Comparison of ENCODE assay signal across 23 mouse cellular contexts in genomic region chr12:104747252-104747651, GRCm38 (mm10). TPM values are rescaled to one million over a fixed set of nuclear protein-coding genes. Genes with fewer than 3 reads are reported as not detected.
A peak's percentile ranks its signal among the peaks of the same experiment; 100 is the strongest.
DNase-seq lines count a peak whose midpoint lies in the region; ATAC-seq and TF ChIP-seq lines count a peak whose summit lies in the region.
"Had no signal": no experiment of that assay in that cellular context is flagged by ENCODE, and none has a peak within 500 bp of the region (broad histone marks: within the 10 kb centered on the region; RNA-seq: fewer than 3 reads in every experiment).

No protein-coding gene starts in this region.

- H3K36me3 ChIP-seq in heart, embryonic 13.5 days: peaks cover 12% of the 10 kb centered on the region; the same call in 1 of the 2 replicates
- 0 out of 2 replicates have a peak, but pooled peaks cover 2% of the 10 kb centered on the region for H3K36me3 ChIP-seq in heart, embryonic 11.5 days (ENCODE audit: control insufficient read depth, insufficient read depth, low read length)
- no peaks in the 10 kb centered on the region for H3K36me3 ChIP-seq in liver, adult 2 months (ENCODE audit: control insufficient read depth, insufficient read depth, low read length)
- H3K36me3 ChIP-seq in liver, postnatal 0 days (replicated peaks; ENCODE audit: insufficient read depth, low read length): no peaks in the 10 kb centered on the region

- H3K79me2 ChIP-seq in liver, adult 2 months (ENCODE audit: control insufficient read depth, insufficient read depth, low read length): peaks cover 52% of the 10 kb centered on the region

- no peak overlapping the region for H3K9ac ChIP-seq in heart, embryonic 13.5 days
- H3K9ac ChIP-seq in heart, embryonic 11.5 days (ENCODE audit: low read depth, low read length): no peak overlapping the region
- no peak overlapping the region for H3K9ac ChIP-seq in liver, adult 2 months (ENCODE audit: low read depth, low read length)
- no peak overlapping the region for H3K9ac ChIP-seq in liver, postnatal 0 days (replicated peaks)

- H3K27ac ChIP-seq in heart, embryonic 13.5 days (replicated peaks): 0 out of 2 replicates have a peak overlapping the region, but pooled peaks have one; percentile 6
- H3K27ac ChIP-seq in heart, embryonic 11.5 days (ENCODE audit: low read depth, low read length): no peak overlapping the region
- H3K27ac ChIP-seq in liver, adult 2 months (replicated peaks; ENCODE audit: insufficient read depth, low read depth, low read length): peak overlapping the region; percentile 2
- no peak overlapping the region for H3K27ac ChIP-seq in liver, postnatal 0 days (ENCODE audit: low read depth)

- no peak for TF ChIP-seq EP300 in liver, postnatal 0 days (IDR thresholded peaks at IDR 0.05; ENCODE audit: low read depth)

- WGBS in heart, embryonic 13.5 days: 83% methylated on average over 5 of the region's 5 CpGs
- WGBS in heart, embryonic 11.5 days (ENCODE audit: insufficient replicate concordance): 84% methylated on average over 5 of the region's 5 CpGs
- 73% methylated on average over 5 of the region's 5 CpGs for WGBS in liver, adult 2 months
- WGBS in liver, postnatal 0 days (ENCODE audit: insufficient replicate concordance): 72% methylated on average over 5 of the region's 5 CpGs

- no peak for TF ChIP-seq CTCF in liver, adult 2 months (IDR thresholded peaks at IDR 0.05; ENCODE audit: low read depth, low read length)
- no peak for TF ChIP-seq CTCF in liver, postnatal 0 days (IDR thresholded peaks at IDR 0.05; ENCODE audit: low read depth)

- H3K9me3 ChIP-seq in heart, embryonic 13.5 days: no peaks in the 10 kb centered on the region
- no peaks in the 10 kb centered on the region for H3K9me3 ChIP-seq in heart, embryonic 11.5 days (replicated peaks; ENCODE audit: control insufficient read depth, low read length)
- H3K9me3 ChIP-seq in liver, postnatal 0 days (ENCODE audit: low read length): no peaks in the 10 kb centered on the region
- H3K9me3 ChIP-seq: G1E had no signal

- TF ChIP-seq POLR2A in liver, adult 2 months (IDR thresholded peaks at IDR 0.05; ENCODE audit: extremely low read depth, insufficient read depth, low read length): no peak

- DNase-seq in adrenal gland, adult (ENCODE audit: inconsistent age in 2 of 2, low spot score in 1 of 2): peak; percentile 15 to 59
- DNase-seq in adrenal gland, postnatal 4 days (ENCODE audit: low spot score in 2 of 2): no peak
- peak; percentile 75 for DNase-seq in heart, adult 11 months
- no peak for DNase-seq in heart, adult 8-10 months (ENCODE audit: low spot score)
- DNase-seq in liver, adult 2 months (ENCODE audit: extremely low read depth, low read depth, low spot score): no peak
- no peak for DNase-seq in liver, postnatal 0 days
- DNase-seq: adrenal gland, adult 8-10 months; adrenal gland, postnatal 10 days; adrenal gland, postnatal 14 days; adrenal gland, postnatal 25 days; adrenal gland, postnatal 36 days; B cell, adult 2 months; cerebellum, adult 11 months; cerebellum, adult 11-12 months; cerebellum, adult 18-20 months; cerebellum, adult 2 months had no signal

- ATAC-seq in heart, embryonic 13.5 days (ENCODE audit: extremely low read depth, insufficient number of reproducible peaks, low FRiP score, low TSS enrichment): no peak
- no peak for ATAC-seq in heart, embryonic 11.5 days (replicated peaks; ENCODE audit: insufficient number of reproducible peaks, low FRiP score, low TSS enrichment)
- no peak for ATAC-seq in liver, postnatal 0 days
- ATAC-seq: activated CD4-positive, CD25-positive, alpha-beta regulatory T cell, adult 4 months; CD4-positive, CD25-positive, alpha-beta regulatory T cell, adult 4 months; Patski had no signal

- peaks cover 72% of the 10 kb centered on the region for H3K4me1 ChIP-seq in heart, embryonic 13.5 days
- peaks cover 32% of the 10 kb centered on the region for H3K4me1 ChIP-seq in heart, embryonic 11.5 days (ENCODE audit: control insufficient read depth, insufficient read depth, low read length)
- peaks cover 28% of the 10 kb centered on the region for H3K4me1 ChIP-seq in liver, adult 2 months (ENCODE audit: control insufficient read depth, insufficient read depth, low read length)
- peaks cover 38% of the 10 kb centered on the region for H3K4me1 ChIP-seq in liver, postnatal 0 days (ENCODE audit: insufficient read depth)

- no peaks in the 10 kb centered on the region for H3K27me3 ChIP-seq in heart, embryonic 13.5 days (replicated peaks)
- H3K27me3 ChIP-seq in heart, embryonic 11.5 days (ENCODE audit: control insufficient read depth, insufficient read depth, low read length): no peaks in the 10 kb centered on the region
- no peaks in the 10 kb centered on the region for H3K27me3 ChIP-seq in liver, adult 2 months (ENCODE audit: control insufficient read depth, insufficient read depth, low read length)
- H3K27me3 ChIP-seq in liver, postnatal 0 days (ENCODE audit: insufficient read depth, low read length): no peaks in the 10 kb centered on the region
- H3K27me3 ChIP-seq: CH12.LX, Patski had no signal

- H3K4me3 ChIP-seq in heart, embryonic 13.5 days: no peak overlapping the region
- no peak overlapping the region for H3K4me3 ChIP-seq in heart, embryonic 11.5 days (ENCODE audit: low read depth, low read length)
- H3K4me3 ChIP-seq in liver, adult 2 months (ENCODE audit: insufficient read depth, low read depth, low read length): no peak overlapping the region
- no peak overlapping the region for H3K4me3 ChIP-seq in liver, postnatal 0 days (ENCODE audit: low read depth, low read length)

- H3K4me2 ChIP-seq in heart, embryonic 13.5 days: no peak overlapping the region
- H3K4me2 ChIP-seq in heart, embryonic 11.5 days: no peak overlapping the region
- no peak overlapping the region for H3K4me2 ChIP-seq in liver, postnatal 0 days (ENCODE audit: low read depth, low read length)

RNA-seq across cellular contexts. Expression of gene Dicer1, which starts 4.5 kb away (rescaled TPM):
- 10 to 100 TPM; 71.2 to 73.1 TPM for total RNA-seq in adrenal gland, postnatal 4 days (2021)
- 10 to 100 TPM; 21.4 to 24.6 (median 22.5) TPM for total RNA-seq in heart, adult 8-10 months (2022)
- 26.0 and 28.0 TPM in 2 replicates for polyA plus RNA-seq in heart, embryonic 13.5 days (2015; fragmentation: Nextera tagmentation; extraction: Ambion mirVana)
- polyA plus RNA-seq in heart, embryonic 11.5 days (2014; fragmentation: Nextera tagmentation; extraction: Ambion mirVana): 15.3 and 28.8 TPM in 2 replicates
- total RNA-seq in liver, adult 2 months (2014; rRNA removed): 14.8 and 15.7 TPM in 2 replicates
- polyA plus RNA-seq in liver, adult 2 months (2012; rRNA removed): 4.9 and 5.0 TPM in 2 replicates
- polyA plus RNA-seq in liver, postnatal 0 days (2015; fragmentation: Nextera tagmentation; extraction: Ambion mirVana): 10.2 and 11.7 TPM in 2 replicates

Comparison
In these comparisons a context has a peak if more than half of its experiments do, and no peak if none do; other contexts are left out.
1. DNase-seq: peak in adrenal gland, adult (2 of 2) and heart, adult 11 months (single experiment); none in adrenal gland, postnatal 4 days (0 of 2), heart, adult 8-10 months (single experiment), liver, adult 2 months (single experiment) and liver, postnatal 0 days (single experiment).
2. H3K27ac ChIP-seq: peak in heart, embryonic 13.5 days (single experiment) and liver, adult 2 months (single experiment); none in heart, embryonic 11.5 days (single experiment) and liver, postnatal 0 days (single experiment).